Mouse (Mus musculus) adrenal gland, postnatal 25 days (tissue): ENCODE measurements around the gene Slco3a1. TPM values are rescaled to one million over a fixed set of nuclear protein-coding genes. Genes with fewer than 3 reads are reported as not detected.

Experiments used
- DNase-seq: peaks from one replicate; pipeline ENCODE4 v3.0.0; 2021; ENCODE audit warnings: mixed read lengths
- total RNA-seq: library from RNA; stranded (reverse); gene quantifications from 2 replicates; pipeline ENCODE4 v1.2.3, GENCODE M21; 2021

Slco3a1 gene
- total RNA-seq, 1 experiment from 2014 or later = 37.3 TPM

DNA sequence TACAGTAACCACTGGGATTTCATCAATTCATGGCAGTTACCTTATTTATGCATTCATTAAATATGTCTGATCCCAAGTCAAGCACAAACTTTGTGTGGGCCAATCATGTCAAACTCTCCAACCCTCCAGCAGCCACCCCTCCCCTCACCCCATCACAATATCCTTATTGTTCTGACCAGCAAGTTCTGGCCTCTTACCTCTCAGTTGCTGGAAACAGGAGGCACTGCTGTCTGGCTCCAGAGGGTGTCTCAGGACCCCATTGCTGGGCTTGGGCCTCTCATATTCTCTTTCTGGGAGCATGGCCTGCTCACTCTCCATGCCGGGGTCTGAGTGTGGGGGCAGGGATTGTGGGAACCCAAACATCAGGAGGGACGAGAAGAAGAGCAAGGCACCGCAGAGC is 208.1 kb downstream of the Slco3a1 start:
- DNase-seq = no peak

DNA sequence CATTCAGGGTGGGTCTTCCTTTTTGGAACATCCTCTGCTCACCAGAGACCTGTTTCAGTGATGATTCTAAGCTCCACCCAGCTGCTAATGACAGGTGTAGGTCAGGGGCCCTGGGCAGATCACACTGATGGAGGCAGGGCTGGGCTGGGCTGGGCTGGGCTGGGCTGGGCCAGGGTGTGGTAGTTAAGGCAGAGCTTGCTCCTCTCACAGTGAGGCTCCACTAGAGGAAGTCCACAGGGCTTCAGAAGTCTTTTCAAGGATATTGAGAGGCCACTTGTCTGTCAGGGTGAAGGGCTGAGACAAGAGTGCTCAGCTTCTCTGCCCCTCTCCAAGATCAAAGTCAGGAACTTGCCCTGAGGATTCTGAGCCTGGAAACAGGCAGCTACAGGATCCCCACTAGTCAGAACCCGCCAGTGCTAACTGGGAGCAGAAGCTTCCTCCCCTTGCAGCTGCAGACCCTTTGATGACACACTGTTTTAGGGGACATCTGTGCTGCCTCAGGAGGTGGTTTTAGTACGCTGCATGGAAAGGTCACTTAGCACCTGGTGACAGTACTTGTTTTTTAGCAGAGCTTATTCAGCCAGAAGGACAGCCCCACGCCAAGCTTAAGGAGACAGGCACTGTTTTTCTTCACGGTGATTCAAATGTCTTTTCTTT is 213.3 kb downstream of the Slco3a1 start:
- DNase-seq = no peak

DNA sequence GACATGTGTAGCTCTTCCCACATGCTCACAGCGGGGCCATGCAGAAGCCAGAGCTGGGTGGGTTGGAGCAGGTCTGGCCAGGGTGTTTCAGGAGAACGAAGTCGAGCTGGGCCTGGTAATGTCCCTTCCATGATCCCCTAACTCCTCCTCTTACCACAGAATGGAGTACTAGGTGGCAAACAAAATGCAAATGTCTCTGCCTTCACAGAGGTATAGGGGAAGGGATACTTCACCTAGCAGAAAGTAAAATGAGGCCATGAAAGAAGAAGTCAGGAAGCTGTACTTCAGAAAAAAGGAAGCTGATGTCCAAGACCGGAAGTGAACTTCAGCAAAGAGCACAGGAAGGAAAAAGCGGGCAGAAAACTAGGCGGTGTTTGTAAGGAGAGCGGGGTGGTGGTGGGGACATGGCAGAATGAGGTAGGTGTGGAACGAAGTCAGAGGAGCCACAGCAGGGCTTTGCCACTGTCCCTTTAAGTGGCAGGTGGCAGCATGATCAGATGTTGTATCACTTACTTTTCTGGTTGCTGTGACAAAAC is 214.1 kb downstream of the Slco3a1 start:
- no peak for DNase-seq

DNA sequence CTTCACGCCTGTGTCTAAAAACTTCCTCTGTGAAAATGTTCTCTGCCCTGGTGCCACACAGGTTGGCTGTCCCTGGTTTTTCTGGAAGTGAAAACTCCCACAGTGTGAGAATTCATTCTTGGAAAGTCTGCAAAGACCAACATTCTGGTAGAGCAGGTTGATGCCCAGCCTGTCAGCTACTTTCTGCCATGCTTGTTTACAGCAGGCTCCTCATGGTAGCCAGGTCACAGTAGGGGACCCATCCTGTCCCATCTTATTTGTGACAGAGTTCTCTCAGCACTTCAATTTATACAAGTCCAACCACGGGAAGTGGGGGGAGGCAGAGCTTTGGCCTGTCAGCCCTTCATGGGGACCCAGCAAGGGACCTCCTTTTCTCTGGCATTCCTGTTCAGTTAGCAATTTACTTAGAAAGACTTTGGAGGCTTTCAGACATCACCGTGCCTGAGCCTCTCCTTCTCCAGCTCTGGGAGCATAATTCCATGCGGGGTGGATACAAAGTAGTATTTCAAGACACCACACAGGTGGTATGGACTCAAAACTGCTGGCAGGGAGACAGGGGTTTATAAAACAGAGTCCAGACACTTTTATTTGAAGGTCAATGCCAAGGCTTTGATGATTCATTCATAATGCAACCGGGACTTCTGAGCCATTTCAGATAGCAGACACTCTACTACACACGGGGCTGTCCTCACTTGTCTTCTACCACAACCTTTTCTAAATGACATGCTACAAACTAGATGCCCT is 216.7 kb downstream of the Slco3a1 start:
- DNase-seq = no peak

DNA sequence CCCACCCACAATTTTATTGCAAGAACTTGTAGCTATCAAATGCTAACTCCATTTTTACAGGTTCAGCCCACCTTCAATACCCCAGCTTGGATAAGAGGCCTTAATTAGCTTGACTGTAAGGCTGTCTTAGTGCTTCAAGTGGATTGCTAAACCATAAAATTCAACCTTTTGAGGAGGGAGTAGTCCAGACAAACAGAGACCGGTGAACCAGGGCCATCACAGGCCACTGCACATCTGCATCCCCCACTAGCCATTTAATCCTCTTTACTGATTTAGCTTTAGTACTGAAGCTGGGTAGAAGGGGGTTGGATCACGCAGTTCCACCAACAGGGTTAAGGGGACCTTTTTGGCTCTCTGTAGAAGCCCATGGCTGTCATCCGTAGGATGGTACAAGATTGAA is 222.3 kb downstream of the Slco3a1 start:
- DNase-seq = no peak

DNA sequence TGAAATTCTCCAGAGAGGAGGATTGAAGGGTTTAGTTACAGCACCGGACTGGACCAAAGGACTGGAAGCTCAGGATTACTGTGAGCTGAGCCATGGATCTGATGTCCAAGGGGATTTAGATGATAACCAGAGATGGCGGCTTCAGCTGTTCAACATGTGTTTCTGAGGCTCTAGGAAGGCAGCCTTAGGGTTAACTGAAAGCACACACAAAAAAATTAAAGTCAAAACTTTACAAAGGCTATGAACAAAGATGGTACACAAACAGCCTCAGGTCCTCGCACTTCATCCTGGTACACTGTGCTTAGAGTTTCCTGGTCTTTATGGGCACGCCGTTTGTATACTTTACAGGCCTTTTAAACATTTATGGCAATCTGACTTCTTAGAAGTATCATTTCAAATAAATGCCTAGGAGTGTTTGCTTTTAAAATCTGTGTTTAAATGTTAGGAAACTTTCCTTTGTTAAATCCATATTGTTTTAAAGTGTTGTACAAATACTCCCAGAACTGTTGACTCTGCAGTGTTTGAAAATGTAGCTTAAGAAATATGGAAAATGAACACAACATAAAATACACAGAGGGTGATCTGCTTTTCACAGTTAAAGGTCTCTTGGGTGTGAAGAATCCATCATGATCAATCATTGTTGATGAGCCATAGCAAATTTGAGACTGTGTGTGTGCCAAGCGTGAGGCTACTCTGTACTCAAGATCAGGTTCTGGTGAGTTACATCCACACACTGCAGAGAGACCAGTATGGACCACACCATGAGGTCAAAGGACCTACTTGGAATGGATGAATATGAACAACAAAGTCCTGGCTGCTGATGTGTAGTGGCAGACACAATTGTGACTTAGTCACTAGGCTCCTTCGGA is 223.5 kb downstream of the Slco3a1 start:
- DNase-seq = no peak

DNA sequence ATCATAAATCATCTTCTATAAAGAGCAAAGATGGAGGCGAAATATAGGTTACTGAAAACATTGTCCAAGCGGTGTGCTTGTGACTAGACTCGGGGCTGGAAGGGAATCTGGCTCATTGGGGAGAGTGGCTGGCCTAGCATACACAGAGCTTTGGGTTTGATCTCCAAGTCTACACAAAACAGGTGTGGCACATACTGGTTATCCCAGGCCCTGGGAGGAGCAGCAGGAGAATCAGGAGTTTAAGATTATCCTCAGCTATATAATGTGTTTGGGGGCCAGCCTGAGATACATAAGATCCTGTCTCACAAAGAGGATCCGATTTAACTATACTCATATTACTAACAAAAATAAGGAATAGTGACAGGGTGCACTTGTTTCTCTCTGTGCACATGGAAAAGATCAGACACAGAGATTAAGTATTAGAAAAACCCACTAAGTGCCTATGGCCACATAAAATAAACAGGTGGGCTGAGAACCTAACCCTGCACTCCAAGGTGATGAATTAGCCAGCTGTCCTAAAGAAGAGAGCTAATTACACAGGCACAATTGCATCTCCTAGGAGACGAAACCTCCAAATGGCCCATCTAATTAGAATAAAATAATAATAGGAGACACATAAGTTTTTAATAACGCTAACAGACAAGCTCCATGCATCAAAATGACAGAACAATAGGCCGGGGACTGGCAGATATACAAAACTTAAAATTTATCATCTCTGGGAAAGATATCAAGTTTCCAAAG is 224.3 kb downstream of the Slco3a1 start:
- no peak for DNase-seq

DNA sequence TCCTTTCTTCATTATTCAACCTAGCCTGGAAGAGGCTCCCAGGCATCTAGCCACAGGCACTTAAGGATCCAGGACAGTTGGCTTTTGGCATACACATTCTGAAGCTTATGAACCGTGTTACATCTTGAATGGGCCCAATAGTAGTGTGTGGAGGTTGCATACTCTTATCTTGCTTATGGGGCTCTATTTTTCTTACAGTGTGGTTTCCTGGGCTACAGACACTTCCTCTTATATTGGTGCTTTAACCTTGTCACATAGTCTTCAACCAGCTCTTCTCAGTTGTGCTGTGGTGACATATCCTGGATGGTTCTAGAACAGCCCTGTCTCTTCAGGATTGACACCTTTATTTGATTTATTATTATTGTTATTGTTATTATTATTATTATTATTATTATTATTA is 225.6 kb downstream of the Slco3a1 start:
- DNase-seq = no peak

DNA sequence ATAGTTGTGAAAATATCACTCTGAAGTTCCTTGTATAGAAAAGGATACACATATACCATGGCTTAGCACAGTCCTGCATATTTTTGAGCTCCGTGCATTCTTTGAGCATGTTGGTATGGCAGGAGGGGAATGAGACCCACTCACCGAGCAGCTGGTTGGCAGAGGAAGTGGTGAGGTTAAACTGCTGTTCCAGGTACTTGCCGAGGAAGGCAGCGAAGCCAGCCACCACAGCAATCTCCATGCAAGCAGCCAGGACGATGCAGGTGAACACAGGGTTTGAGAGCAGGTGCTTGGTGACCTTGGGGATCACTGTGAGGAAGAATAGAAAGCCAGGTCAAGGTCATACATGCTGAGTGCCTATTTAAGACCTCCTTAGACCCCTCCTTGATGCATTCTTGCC is 226.9 kb downstream of the Slco3a1 start:
- no peak for DNase-seq

DNA sequence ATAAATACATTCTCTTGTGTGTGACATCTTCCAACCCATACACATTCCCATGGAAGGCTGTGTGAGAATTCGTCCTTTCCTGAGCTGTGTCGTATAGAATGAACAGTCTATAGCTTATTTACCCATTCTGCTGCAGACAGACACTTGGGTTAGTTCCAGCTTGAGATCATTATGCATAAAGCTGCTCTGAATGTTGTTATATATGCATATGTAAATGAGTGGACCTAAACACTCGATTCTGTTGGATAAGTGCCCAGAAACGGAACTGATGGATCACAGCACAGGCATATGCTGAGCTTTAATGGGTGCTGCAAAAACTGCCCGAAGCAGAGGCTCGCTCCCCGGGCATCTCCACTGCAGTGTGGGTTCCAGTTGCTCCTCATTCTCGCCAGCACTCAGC is 229.5 kb downstream of the Slco3a1 start:
- no peak for DNase-seq

DNA sequence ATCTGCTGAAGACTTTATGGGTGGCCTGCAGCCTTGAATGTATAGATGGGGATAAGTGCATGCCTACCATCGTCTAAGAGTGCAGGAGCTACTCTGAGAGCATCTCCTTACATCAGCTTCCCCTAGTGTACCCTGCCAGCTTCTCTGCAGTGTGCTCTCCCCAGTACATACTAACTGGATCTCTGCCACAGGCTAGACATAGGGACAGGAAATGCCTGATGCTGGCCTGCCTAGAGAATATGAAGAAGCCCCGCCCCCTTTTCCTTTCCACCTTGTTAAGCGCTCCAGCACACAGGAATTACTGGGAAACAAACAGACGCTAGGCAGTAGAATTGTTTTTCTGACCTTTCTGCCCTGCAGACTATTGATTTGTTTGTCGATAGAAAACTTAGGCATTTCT is 230.9 kb downstream of the Slco3a1 start:
- no peak for DNase-seq

DNA sequence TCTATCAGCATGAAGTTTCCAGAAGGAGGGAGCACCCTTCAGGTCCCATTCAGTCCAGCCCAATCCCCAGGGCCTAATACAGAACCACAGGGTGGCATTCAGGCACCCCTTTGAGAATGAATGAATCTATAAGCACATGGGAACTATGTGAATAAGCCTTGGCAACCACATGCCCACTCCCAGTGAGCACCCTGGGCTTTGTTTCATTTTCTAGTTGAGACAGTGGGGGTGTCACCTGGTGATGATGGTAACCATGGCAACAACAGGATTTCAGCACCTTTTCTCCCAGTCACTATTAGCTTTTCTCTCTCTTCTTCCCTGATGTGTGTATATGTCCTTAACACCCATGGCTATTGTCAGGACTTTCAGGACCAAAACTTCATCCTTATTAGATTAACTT is 231.4 kb downstream of the Slco3a1 start:
- DNase-seq = no peak

DNA sequence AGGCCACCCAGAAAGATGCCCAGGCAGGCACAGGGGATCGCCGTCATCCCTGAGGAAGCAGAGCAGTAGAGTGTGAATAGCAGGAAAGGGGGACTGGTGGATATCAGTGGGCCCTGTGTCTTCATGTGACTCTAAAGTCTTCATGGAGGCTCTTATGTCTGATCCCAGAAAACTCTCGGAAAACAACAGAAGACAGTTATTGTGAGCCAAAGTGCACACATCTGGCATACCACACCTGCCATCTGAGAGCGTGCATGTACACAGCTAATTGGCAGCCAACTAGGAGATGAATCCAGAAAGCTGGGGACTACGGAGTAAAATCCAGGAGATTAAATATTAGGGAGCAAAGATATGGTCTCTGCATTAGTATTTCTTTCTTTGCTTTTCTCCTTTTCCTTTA is 233.9 kb downstream of the Slco3a1 start:
- no peak for DNase-seq

DNA sequence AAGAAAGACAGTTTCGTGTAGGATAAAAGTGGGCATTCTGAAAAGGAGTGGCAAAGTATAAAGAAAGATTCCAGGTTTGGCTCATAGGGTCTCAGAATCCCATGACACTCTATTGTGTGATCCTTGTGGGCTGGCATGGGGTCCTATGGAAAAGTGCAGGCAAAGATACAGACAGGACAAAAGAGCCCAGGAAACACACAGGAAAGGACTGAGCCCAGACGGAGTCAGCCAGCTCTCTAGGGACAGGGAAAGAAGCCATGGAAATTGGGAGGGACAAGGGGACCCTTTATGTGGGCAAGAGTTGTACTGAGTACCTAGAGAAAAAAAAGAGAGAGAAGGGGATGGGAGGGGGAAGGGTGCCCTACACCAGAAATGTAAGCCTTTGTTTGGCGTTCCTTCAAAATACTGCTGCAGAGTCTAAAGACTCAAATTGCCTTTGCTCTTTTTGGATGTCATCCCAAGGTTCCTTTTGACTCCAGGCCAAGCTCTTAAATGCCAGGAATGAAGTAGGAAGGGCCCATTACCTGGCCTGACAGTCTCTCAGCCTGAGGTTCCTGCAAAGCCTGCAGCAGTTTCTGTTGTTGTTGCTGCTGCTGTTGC is 238.6 kb downstream of the Slco3a1 start:
- DNase-seq = peak; percentile 30

DNA sequence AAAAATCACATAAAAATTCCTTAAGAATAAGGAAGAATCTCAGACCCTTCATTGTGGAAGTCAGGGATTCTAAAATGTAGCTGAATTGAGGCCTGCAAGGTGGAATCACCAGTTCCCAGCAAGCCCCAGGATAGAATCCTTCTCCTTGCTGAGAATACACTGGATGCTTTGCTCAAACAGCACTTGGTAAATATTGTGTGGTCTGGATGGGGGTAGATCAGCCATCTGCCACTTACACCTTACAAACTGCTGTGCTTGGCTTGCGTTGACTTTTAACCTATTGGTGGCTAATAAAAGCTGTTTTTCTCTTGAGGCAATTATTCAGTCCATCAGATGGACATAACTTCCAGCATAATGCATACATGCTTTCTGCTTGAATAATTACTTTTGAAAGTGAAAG is 240.3 kb downstream of the Slco3a1 start:
- no peak for DNase-seq

DNA sequence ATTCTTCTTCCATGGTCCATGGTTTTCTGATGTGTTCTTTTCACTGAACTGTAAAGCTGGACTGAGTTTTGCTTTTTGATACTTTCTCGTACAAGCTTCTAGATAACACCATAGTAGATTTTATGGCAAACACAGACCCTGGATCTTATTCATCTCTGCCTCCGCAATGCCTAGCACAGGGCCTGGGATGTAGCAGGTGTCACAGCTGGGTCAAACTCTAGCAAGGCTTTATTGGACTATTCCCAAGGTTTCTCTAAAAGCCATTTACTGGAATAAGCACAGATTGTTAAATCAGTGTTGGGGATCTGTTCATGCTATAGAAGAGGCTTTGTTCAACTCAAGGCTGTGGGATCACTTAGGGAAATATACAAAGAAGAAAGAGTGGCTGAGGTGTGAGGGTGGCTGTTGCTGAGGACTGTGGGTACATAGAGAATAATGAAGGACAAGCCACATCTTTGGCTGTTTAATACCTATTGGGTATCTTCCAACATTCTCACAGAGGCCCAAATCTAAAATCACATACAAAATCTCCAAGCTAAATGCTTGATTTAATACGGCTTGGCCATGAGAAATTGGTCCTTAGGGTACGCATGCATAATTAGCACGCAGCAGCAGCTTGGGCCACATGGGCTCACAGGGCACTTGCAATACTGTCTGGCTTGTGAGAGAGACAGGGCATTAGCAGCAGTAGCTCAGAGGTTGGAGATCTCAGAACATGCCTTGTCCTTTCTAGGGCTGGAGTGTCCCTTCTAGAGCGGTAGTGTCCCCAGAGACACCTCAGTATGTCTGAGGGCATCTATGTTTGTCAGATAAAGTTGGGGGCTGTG is 241.1 kb downstream of the Slco3a1 start:
- no peak for DNase-seq

DNA sequence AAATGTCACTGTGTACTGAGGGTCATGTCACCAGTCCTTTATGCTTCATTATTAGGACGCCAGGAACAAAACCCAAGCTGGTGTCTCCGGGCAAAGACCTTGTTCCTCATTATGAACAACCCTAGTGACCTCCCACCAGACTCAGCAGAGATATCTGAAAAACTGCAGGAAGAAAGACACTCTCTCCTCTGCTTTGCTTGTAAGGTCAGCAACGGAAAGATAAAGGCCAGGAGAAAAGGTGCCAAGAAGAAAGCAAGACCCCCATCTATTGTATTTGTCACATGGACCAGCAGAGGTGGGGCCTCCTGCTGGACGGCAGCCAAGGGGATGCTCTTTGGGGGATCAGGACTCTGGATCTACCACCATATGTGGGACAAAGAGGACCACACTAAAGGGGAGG is 243.0 kb downstream of the Slco3a1 start:
- DNase-seq = no peak

DNA sequence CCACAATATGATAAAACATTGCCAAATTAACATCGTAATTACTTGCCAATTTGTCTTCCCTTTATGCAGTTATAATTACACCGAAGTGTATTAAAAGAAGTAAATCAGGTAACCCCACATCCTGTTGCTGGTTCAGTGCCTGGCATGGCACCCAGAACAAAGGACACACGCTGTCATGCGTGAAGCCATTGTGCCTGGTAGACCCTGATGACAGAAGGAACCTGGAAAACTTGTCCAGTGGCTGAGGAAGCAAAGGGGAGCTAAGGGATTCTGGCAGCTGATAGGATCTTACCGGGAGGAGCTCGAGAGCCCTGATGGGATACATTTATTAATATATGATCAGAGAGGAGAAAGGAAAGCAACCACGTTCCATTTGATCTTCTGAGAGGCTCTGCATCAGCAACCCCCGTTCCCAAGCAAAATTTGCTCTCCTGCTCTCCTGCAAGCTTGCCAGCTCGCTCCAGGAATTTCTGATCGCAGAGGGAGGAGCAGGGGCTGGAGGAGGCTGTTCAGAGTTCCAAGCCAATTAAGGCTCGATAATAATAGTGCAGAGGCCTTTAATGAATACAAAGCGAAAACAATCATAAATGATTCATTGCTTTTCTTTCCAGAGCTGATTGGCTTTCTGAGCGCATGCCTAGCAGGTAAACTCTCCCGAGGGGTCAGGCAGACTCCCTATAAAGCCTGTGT is 250.8 kb downstream of the Slco3a1 start:
- DNase-seq = no peak

DNA sequence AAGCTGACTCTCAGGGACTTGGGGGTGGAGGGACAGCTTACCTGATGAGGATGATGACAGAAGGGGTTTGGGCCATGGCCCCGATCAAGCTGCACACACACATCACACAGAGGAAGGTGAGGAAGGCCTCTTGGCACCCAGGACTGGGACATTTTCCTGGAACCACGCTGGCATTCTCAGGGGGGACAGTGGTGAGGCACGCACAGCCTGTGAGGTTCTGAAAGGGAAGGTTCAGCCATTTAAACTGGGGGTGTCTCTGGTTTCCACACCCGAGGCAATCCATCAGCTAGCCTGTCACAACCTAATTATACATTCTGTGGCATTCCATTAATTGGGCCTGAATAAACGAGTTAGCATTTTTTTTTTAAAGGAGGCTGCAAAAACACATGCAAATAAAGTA is 251.5 kb downstream of the Slco3a1 start:
- DNase-seq = no peak

DNA sequence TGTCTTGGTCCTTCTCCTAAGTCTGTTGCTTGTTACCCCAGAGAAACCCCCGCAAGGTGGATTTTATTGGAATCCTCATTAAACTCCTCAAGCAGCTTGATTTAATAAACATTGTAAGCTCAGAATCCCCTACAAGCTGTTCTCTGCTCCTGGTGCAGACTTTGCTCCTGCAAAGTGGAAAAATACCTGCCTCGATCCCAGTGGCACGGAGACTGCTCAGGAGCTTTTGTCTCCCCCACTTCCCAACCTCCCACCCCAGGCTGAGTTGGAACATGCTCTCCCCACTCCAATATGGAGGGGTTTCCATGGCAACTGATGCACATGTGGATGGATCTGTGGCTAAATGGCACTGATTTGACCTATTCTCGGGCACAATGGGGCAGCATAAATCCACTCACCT is 268.0 kb downstream of the Slco3a1 start:
- no peak for DNase-seq
